Mouse (Mus musculus): ENCODE data around the gene Cox14.

DNA sequence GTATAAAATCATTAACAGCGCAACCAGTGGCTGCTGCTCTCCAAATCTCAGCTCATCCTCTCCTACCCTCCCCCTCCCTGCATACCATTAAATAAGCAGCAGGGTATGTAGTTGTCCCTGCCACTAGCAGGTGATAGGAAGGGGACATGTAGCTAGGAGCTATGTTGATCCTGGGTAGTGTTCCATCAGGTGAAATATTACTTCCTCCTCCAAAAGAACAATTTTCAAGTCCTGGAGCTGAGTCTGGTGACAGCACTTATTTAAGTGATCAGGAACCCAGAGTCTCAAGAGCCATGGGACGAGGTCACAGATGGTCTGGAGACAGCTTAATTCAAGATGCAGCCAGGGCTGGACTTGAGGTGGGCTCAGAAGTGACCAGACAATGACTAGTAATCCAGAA is 10.2 kb downstream of the Cox14 start:
- no peak for TF ChIP-seq CTCF (conservative IDR thresholded peaks at IDR 0.05; ENCODE audit: low read length)
- TF ChIP-seq POU5F1 (IDR thresholded peaks at IDR 0.05; ENCODE audit: borderline replicate concordance, low read length), result no peak
- TF ChIP-seq NANOG (IDR thresholded peaks at IDR 0.05; ENCODE audit: borderline replicate concordance, low read length), result no peak
